Mouse (Mus musculus) adrenal gland, postnatal 10 days (tissue): ENCODE measurements at regions not wholly inside any gene's neighbourhood (a gene's known extent, or its start where the extent isn't known, plus 50 kb on each side); places are given as distances from the start of the nearest gene placed in this dataset.
"Not testable (repeated sequence)": the region's sequence is repeated elsewhere in the genome, so short reads cannot be mapped to it uniquely, and the experiment has no call there.

Experiments
- DNase-seq: peaks from one replicate; pipeline ENCODE4 v3.0.0; 2021; ENCODE audit warnings: mixed read lengths

GRCm38 (mm10) chr6:81818573-81818972 is 104.9 kb upstream of the Gcfc2 start:
- DNase-seq, result no peak

GRCm38 (mm10) chr6:81820078-81820477 is 103.4 kb upstream of the Gcfc2 start:
- DNase-seq, result no peak

- DNase-seq, result no peak
Measured at GRCm38 (mm10) chr6:81839474-81840153, 83.9 kb upstream of the Gcfc2 start.

- DNase-seq, result not testable (repeated sequence)
Measured at GRCm38 (mm10) chr6:81868207-81868606, 55.3 kb upstream of the Gcfc2 start.
